Mouse (Mus musculus) spleen, adult 2 months (tissue): ENCODE measurements around the gene Hs3st3a1. TPM values are rescaled to one million over a fixed set of nuclear protein-coding genes. Genes with fewer than 3 reads are reported as not detected.

ENCODE experiments used
- DNase-seq, 2 experiments: peaks; one replicate each; pipeline versions ENCODE4 v3.0.0 to v3.0.0-alpha.2; 2012 to 2021; ENCODE audit warnings: low spot score in 2 of 2, low read depth in 1 of 2
- H3K27ac ChIP-seq: fragments of 200-500 bp; 2 replicates; pipeline ENCODE4 v1.5.1; 2012; ENCODE audit warnings: low read length, inconsistent platforms; ENCODE audit not compliant: insufficient read depth
- H3K27me3 ChIP-seq: fragments of 200-500 bp; 2 replicates; pipeline ENCODE4 v1.6.1; 2012; ENCODE audit warnings: mild to moderate bottlenecking, moderate library complexity, low read length, inconsistent platforms; ENCODE audit not compliant: control insufficient read depth, insufficient read depth
- H3K36me3 ChIP-seq: fragments of 200-500 bp; 2 replicates; pipeline ENCODE4 v1.6.1; 2012; ENCODE audit warnings: mild to moderate bottlenecking, low read length, inconsistent platforms; ENCODE audit not compliant: control insufficient read depth, insufficient read depth
- H3K4me1 ChIP-seq: fragments of 200-500 bp; 2 replicates; pipeline ENCODE4 v1.6.1; 2011; ENCODE audit warnings: inconsistent platforms; ENCODE audit not compliant: control insufficient read depth, insufficient read depth, insufficient read length
- H3K4me3 ChIP-seq: fragments of 200-500 bp; 2 replicates; pipeline ENCODE4 v1.5.1; 2011; ENCODE audit warnings: mild to moderate bottlenecking, inconsistent platforms; ENCODE audit not compliant: insufficient read depth, insufficient read length; ENCODE audit errors: extremely low read depth
- CTCF ChIP-seq: fragments of 200-500 bp; IDR thresholded peaks from 2 replicates; pipeline ENCODE4 v1.5.1; 2011; ENCODE audit warnings: mild to moderate bottlenecking, inconsistent platforms; ENCODE audit not compliant: insufficient read depth, insufficient read length, insufficient replicate concordance; ENCODE audit errors: extremely low read depth
- POLR2A ChIP-seq: fragments of 200-500 bp; IDR thresholded peaks from 2 replicates; pipeline ENCODE4 v1.6.1; 2011; ENCODE audit warnings: low read depth, low read length, inconsistent platforms
- WGBS: fragments of 180-500 bp; shearing (Covaris S2); methylation state at CpG from one replicate; pipeline ENCODE4 v1.1.7; 2018; 5-methylcytosine and 5-hydroxymethylcytosine counted together
- polyA plus RNA-seq: library from polyadenylated mRNA; depleted of rRNA; stranded (reverse); fragments of >200 nt; gene quantifications from 2 replicates; pipeline ENCODE4 v1.2.3, GENCODE M21; 2012

Gene Hs3st3a1
- polyA plus RNA-seq, 1 experiment: 3.8 TPM

GRCm38 (mm10) chr11:64518146-64518841, 83.2 kb downstream of the Hs3st3a1 start:
- H3K4me1 ChIP-seq: no peaks in the 10 kb centered on the region
- DNase-seq: no peak
- 0 out of 2 replicates have a peak, but pooled peaks cover 1% of the 10 kb centered on the region for H3K27me3 ChIP-seq
- no peak overlapping the region for H3K4me3 ChIP-seq
- TF ChIP-seq CTCF (no peak), POLR2A (no peak)
- no peak overlapping the region for H3K27ac ChIP-seq
- no peaks in the 10 kb centered on the region for H3K36me3 ChIP-seq
- WGBS: 31% methylated on average over 6 of the region's 6 CpGs

GRCm38 (mm10) chr11:64523993-64524570, 89.0 kb downstream of the Hs3st3a1 start:
- no peak overlapping the region for H3K4me3 ChIP-seq
- H3K27ac ChIP-seq: no peak overlapping the region
- 67% methylated on average over 8 of the region's 8 CpGs for WGBS
- TF ChIP-seq POLR2A (no peak), CTCF (no peak)
- DNase-seq: no peak
- H3K36me3 ChIP-seq: no peaks in the 10 kb centered on the region
- no peaks in the 10 kb centered on the region for H3K4me1 ChIP-seq
- 0 out of 2 replicates have a peak, but pooled peaks cover 1% of the 10 kb centered on the region for H3K27me3 ChIP-seq

GRCm38 (mm10) chr11:64537230-64537629, 102.1 kb downstream of the Hs3st3a1 start:
- no peak overlapping the region for H3K4me3 ChIP-seq
- 92% methylated on average over 3 of the region's 3 CpGs for WGBS
- no peak for DNase-seq
- no peaks in the 10 kb centered on the region for H3K36me3 ChIP-seq
- no peak for TF ChIP-seq POLR2A
- TF ChIP-seq CTCF: no peak
- no peaks in the 10 kb centered on the region for H3K4me1 ChIP-seq
- H3K27ac ChIP-seq: no peak overlapping the region
- no peaks in the 10 kb centered on the region for H3K27me3 ChIP-seq

GRCm38 (mm10) chr11:64541866-64542265, 106.7 kb downstream of the Hs3st3a1 start:
- TF ChIP-seq CTCF: no peak
- TF ChIP-seq POLR2A: no peak
- Histone ChIP-seq H3K27me3 (no peaks in the 10 kb centered on the region), H3K4me3 (no peak overlapping the region), H3K27ac (no peak overlapping the region), H3K4me1 (no peaks in the 10 kb centered on the region), H3K36me3 (no peaks in the 10 kb centered on the region)
- 89% methylated on average over 9 of the region's 9 CpGs for WGBS
- DNase-seq: no peak

- Histone ChIP-seq H3K36me3 (no peaks in the 10 kb centered on the region), H3K27ac (no peak overlapping the region), H3K4me1 (no peaks in the 10 kb centered on the region), H3K4me3 (no peak overlapping the region), H3K27me3 (no peaks in the 10 kb centered on the region)
- no peak for DNase-seq
- TF ChIP-seq CTCF: no peak
- no peak for TF ChIP-seq POLR2A
- 59% methylated on average over 6 of the region's 6 CpGs for WGBS
Observed at GRCm38 (mm10) chr11:64542335-64542734, 107.2 kb downstream of the Hs3st3a1 start.

GRCm38 (mm10) chr11:64543181-64543641, 108.1 kb downstream of the Hs3st3a1 start:
- 49% methylated on average over 9 of the region's 9 CpGs for WGBS
- Histone ChIP-seq H3K27ac (no peak overlapping the region), H3K4me3 (no peak overlapping the region), H3K4me1 (no peaks in the 10 kb centered on the region), H3K27me3 (no peaks in the 10 kb centered on the region), H3K36me3 (no peaks in the 10 kb centered on the region)
- DNase-seq: no peak
- no peak for TF ChIP-seq CTCF
- no peak for TF ChIP-seq POLR2A

GRCm38 (mm10) chr11:64544236-64544635, 109.1 kb downstream of the Hs3st3a1 start:
- TF ChIP-seq POLR2A (no peak), CTCF (no peak)
- Histone ChIP-seq H3K36me3 (no peaks in the 10 kb centered on the region), H3K27ac (0 out of 2 replicates have a peak overlapping the region, but pooled peaks have one; percentile 12), H3K27me3 (no peaks in the 10 kb centered on the region), H3K4me1 (no peaks in the 10 kb centered on the region), H3K4me3 (no peak overlapping the region)
- DNase-seq: no peak
- 78% methylated on average over 5 of the region's 5 CpGs for WGBS
